Mouse (Mus musculus): ENCODE measurements around the gene Kif24. TPM values are rescaled to one million over a fixed set of nuclear protein-coding genes. Genes with fewer than 3 reads are reported as not detected.
A peak's percentile ranks its signal among the peaks of the same experiment; 100 is the strongest.

The Kif24 gene
- polyA plus RNA-seq, 1 experiment from 2014 or later = 1.4 TPM

DNA sequence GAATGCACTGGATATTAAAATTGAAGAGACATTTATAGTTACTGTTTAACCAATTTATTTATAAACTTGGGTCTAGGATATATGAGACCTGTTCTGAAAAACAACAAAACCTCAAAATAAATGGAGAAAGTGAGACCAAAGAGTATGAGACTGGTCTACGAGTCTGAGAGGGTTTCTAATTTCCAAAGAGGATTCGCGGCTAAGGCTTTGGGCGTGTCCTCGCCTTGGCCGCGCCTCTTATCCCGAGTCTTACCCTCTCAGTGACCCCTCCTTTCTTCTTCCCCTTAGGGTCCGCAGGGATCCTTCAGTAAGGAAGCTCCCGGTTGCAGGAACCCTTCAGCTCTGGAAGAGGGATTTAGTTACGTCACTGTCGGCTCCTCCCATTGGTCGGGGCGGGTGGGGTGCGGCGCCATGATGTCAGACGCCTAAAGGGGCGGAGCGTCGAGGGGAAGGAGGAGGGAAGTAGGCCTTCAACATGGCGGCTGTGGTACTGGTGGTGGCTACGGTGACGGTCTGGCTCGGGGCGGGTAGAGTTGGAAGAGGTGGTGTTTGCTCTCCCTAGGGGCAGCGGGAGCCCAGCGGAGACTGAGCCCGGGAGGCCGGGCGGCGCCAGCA is 116.0 kb downstream of the Kif24 start, which contains the start of gene Ubap1:
Gene Ubap1 (plus strand): TSS at position 413 of the 615 bp plus-strand sequence.
- H3K4me2 ChIP-seq (replicated peaks; ENCODE audit: low read depth) = peak within 1 kb of the TSS; percentile 64
- H3K4me3 ChIP-seq (ENCODE audit: low read depth, low read length) = peak within 1 kb of the TSS; percentile 82
- H3K27ac ChIP-seq (replicated peaks) = peak within 1 kb of the TSS; percentile 97
- peak; percentile 98 for DNase-seq (ENCODE audit: low spot score)
- TF ChIP-seq EP300 (optimal IDR thresholded peaks at IDR 0.05) = no peak
- H3K27me3 ChIP-seq (ENCODE audit: control insufficient read depth, insufficient read depth, low read length) = no peaks in the 10 kb centered on the region
- peak within 1 kb of the TSS; percentile 91 for H3K9ac ChIP-seq (ENCODE audit: low read length)
- peaks cover 3% of the 10 kb centered on the region; the same call in 1 of the 2 replicates for H3K4me1 ChIP-seq (replicated peaks; ENCODE audit: control insufficient read depth, insufficient read depth)
- ATAC-seq (ENCODE audit: low FRiP score, low TSS enrichment) = peak; percentile 95
- H3K9me3 ChIP-seq (ENCODE audit: control insufficient read depth, low read length) = no peaks in the 10 kb centered on the region
- H3K36me3 ChIP-seq (ENCODE audit: control insufficient read depth, insufficient read depth, low read length) = no peaks in the 10 kb centered on the region
- under 1% methylated on average over 31 of the region's 31 CpGs for WGBS

DNA sequence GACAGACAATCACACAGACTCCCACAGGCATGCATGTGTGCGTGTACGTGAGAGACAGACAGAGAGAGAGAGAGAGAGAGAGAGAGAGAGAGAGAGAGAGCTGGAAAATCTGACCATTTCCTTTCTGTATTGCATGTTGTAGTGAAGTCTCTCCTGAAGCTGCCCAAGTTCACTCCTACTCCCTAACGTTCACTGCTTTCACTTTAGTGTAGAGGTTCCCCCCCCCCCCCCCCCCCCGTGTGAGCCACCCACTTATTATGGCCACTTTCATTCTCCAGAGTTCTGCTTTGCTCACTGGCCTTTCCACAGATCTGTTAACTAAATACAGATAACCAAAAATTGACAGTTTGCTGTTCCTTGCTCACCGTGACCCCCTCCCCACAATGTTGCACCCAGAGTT is 116.8 kb downstream of the Kif24 start:
- no peak overlapping the region for H3K9ac ChIP-seq (ENCODE audit: low read length)

DNA sequence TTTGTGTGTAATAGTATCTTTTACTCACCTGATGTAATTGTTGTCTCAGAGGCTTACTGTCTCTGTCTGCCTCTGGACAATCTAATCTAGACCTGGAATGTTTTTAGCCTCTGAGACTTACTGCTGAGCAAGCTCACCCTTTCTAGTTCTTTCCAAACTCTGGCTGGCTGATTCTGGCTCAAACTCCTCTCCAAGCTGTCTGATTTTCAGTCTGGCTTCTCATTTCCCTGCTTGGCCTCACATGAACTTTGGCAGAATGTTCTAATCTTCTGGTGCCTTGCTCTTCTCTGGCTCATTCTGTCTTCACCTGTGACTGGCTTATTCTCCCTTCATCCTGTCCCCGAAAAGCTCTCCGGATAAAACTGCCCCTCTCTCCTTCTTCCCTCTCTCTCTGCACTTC is 118.7 kb downstream of the Kif24 start:
- Histone ChIP-seq H3K27me3 (ENCODE audit: control insufficient read depth, insufficient read depth, low read length) (no peaks in the 10 kb centered on the region), H3K4me1 (replicated peaks; ENCODE audit: control insufficient read depth, insufficient read depth) (peaks cover 3% of the 10 kb centered on the region; the same call in 1 of the 2 replicates), H3K9ac (ENCODE audit: low read length) (no peak overlapping the region), H3K4me2 (replicated peaks; ENCODE audit: low read depth) (no peak overlapping the region), H3K36me3 (ENCODE audit: control insufficient read depth, insufficient read depth, low read length) (no peaks in the 10 kb centered on the region), H3K9me3 (ENCODE audit: control insufficient read depth, low read length) (no peaks in the 10 kb centered on the region), H3K27ac (replicated peaks) (no peak overlapping the region; the same call in 1 of the 2 replicates), H3K4me3 (ENCODE audit: low read depth, low read length) (no peak overlapping the region)
- WGBS = 63% methylated on average over 2 of the region's 2 CpGs
- DNase-seq (ENCODE audit: low spot score) (no peak), ATAC-seq (ENCODE audit: low FRiP score, low TSS enrichment) (no peak)
- TF ChIP-seq EP300 (optimal IDR thresholded peaks at IDR 0.05) (no peak), CTCF (IDR thresholded peaks at IDR 0.05; ENCODE audit: low read depth) (no peak)

More for the DNA sequence above, 116.8 kb downstream of the Kif24 start:
- peak; percentile 31 for DNase-seq (ENCODE audit: low spot score)
- 25% methylated on average over 5 of the region's 5 CpGs for WGBS
- Histone ChIP-seq H3K4me1 (replicated peaks; ENCODE audit: control insufficient read depth, insufficient read depth) (peaks cover 3% of the 10 kb centered on the region; the same call in 1 of the 2 replicates), H3K27me3 (ENCODE audit: control insufficient read depth, insufficient read depth, low read length) (no peaks in the 10 kb centered on the region), H3K27ac (replicated peaks) (peak overlapping the region; percentile 35; the same call in 1 of the 2 replicates), H3K9me3 (ENCODE audit: control insufficient read depth, low read length) (no peaks in the 10 kb centered on the region), H3K4me2 (replicated peaks; ENCODE audit: low read depth) (peak overlapping the region; percentile 51), H3K4me3 (ENCODE audit: low read depth, low read length) (peak overlapping the region; percentile 82; the same call in 1 of the 2 replicates), H3K36me3 (ENCODE audit: control insufficient read depth, insufficient read depth, low read length) (no peaks in the 10 kb centered on the region)
- ATAC-seq (ENCODE audit: low FRiP score, low TSS enrichment) = no peak
- TF ChIP-seq EP300 (optimal IDR thresholded peaks at IDR 0.05) (no peak), CTCF (IDR thresholded peaks at IDR 0.05; ENCODE audit: low read depth) (no peak)

DNA sequence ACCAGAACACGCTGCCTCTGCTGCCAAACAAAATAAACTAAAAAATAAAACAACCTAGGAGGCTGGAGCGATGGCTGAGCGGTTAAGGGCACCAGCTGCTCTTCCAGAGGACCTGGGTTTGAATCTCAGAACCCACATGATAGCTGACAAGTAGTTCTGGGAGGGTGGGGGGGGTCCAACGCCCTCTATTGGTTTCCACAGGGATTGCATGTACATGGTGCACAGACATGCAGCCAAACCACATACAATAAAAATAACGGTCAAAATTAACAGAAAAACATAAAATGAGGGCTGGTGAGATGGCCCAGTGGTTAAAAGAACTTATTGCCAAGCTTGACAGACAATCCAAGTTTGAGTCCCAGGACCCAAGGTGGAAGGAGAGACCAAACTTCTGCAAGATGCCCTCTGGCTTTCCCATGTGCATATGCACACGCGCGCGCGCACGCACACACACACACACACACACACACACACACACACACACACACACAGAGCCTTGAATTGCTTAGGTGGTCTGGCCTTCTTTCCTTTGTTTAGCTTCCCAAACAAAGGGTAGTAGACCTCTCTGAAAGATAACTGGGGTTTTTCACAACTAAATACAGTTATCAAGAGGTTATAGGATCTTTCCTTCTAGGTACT is 123.7 kb downstream of the Kif24 start:
- Histone ChIP-seq H3K27ac (replicated peaks) (no peak overlapping the region), H3K4me2 (replicated peaks; ENCODE audit: low read depth) (no peak overlapping the region), H3K27me3 (ENCODE audit: control insufficient read depth, insufficient read depth, low read length) (no peaks in the 10 kb centered on the region), H3K4me3 (ENCODE audit: low read depth, low read length) (no peak overlapping the region), H3K36me3 (ENCODE audit: control insufficient read depth, insufficient read depth, low read length) (no peaks in the 10 kb centered on the region), H3K4me1 (replicated peaks; ENCODE audit: control insufficient read depth, insufficient read depth) (no peaks in the 10 kb centered on the region), H3K9ac (ENCODE audit: low read length) (no peak overlapping the region), H3K9me3 (ENCODE audit: control insufficient read depth, low read length) (no peaks in the 10 kb centered on the region)
- no peak for DNase-seq (ENCODE audit: low spot score)
- no peak for ATAC-seq (ENCODE audit: low FRiP score, low TSS enrichment)
- 0 out of 2 replicates have a peak, but pooled peaks have one; percentile 8 for TF ChIP-seq CTCF (IDR thresholded peaks at IDR 0.05; ENCODE audit: low read depth)
- no peak for TF ChIP-seq EP300 (optimal IDR thresholded peaks at IDR 0.05)
- WGBS = 81% methylated on average over 11 of the region's 11 CpGs

Other genes with a start within 250 kb of the Kif24 start
- 17.9 and 19.5 TPM in 2 replicates for gene Ubap2, start 189.7 kb downstream of the Kif24 start, polyA plus RNA-seq (2015; fragmentation: Nextera tagmentation; extraction: Ambion mirVana)
- 32.3 and 32.4 TPM in 2 replicates for gene Dcaf12, start 150.0 kb downstream of the Kif24 start, polyA plus RNA-seq (2015; fragmentation: Nextera tagmentation; extraction: Ambion mirVana)
- 42.0 and 47.7 TPM in 2 replicates for gene Ubap1, start 115.9 kb downstream of the Kif24 start, polyA plus RNA-seq (2015; fragmentation: Nextera tagmentation; extraction: Ambion mirVana)
- gene Nudt2, start 264 bp upstream of the Kif24 start, polyA plus RNA-seq (2015; fragmentation: Nextera tagmentation; extraction: Ambion mirVana) = 38.6 and 38.8 TPM in 2 replicates
- gene AI464131, start 38.2 kb upstream of the Kif24 start, polyA plus RNA-seq (2015; fragmentation: Nextera tagmentation; extraction: Ambion mirVana) = 3.9 and 4.5 TPM in 2 replicates
- 0.51 and 0.53 TPM in 2 replicates for gene 1110017D15Rik, start 52.4 kb upstream of the Kif24 start, polyA plus RNA-seq (2015; fragmentation: Nextera tagmentation; extraction: Ambion mirVana)
- 1.4 and 2.4 TPM in 2 replicates for gene Fam219a, start 104.7 kb upstream of the Kif24 start, polyA plus RNA-seq (2015; fragmentation: Nextera tagmentation; extraction: Ambion mirVana)
- 6.0 and 6.5 TPM in 2 replicates for gene Dnaic1, start 104.9 kb upstream of the Kif24 start, polyA plus RNA-seq (2015; fragmentation: Nextera tagmentation; extraction: Ambion mirVana)
- 50.5 and 55.4 TPM in 2 replicates for gene Enho, start 175.4 kb upstream of the Kif24 start, polyA plus RNA-seq (2015; fragmentation: Nextera tagmentation; extraction: Ambion mirVana)
- 4.3 and 5.9 TPM in 2 replicates for gene Cntfr, start 232.2 kb upstream of the Kif24 start, polyA plus RNA-seq (2015; fragmentation: Nextera tagmentation; extraction: Ambion mirVana)
- gene Il11ra1, start 235.1 kb upstream of the Kif24 start, polyA plus RNA-seq (2015; fragmentation: Nextera tagmentation; extraction: Ambion mirVana) = 73.7 and 80.0 TPM in 2 replicates
- gene Rpp25l, start 248.6 kb upstream of the Kif24 start, polyA plus RNA-seq (2015; fragmentation: Nextera tagmentation; extraction: Ambion mirVana) = 38.0 and 40.2 TPM in 2 replicates

Data from stomach, postnatal 0 days (tissue).